ENCODE assay signal across 10 mouse cellular contexts in genomic region chr17:47472435-47473350, GRCm38 (mm10). TPM values are rescaled to one million over a fixed set of nuclear protein-coding genes. Genes with fewer than 3 reads are reported as not detected.
DNase-seq lines count a peak whose midpoint lies in the region; ATAC-seq and TF ChIP-seq lines count a peak whose summit lies in the region.
"Had no signal": no experiment of that assay in that cellular context is flagged by ENCODE, and none has a peak within 500 bp of the region (broad histone marks: within the 10 kb centered on the region; RNA-seq: fewer than 3 reads in every experiment).

No protein-coding gene starts in this region.

- H3K36me3 ChIP-seq in heart, embryonic 10.5 days, result peaks cover under 1% of the 10 kb centered on the region
- no peaks in the 10 kb centered on the region for H3K36me3 ChIP-seq in liver, embryonic 13.5 days
- H3K36me3 ChIP-seq in liver, embryonic 11.5 days (ENCODE audit: control insufficient read depth, insufficient read depth, low read length), result no peaks in the 10 kb centered on the region
- no peaks in the 10 kb centered on the region for H3K36me3 ChIP-seq in ES-Bruce4 (ENCODE audit: control insufficient read depth, insufficient read depth, low read length, poor library complexity, severe bottlenecking)
- no peaks in the 10 kb centered on the region for H3K36me3 ChIP-seq in lung, postnatal 0 days (ENCODE audit: insufficient read depth, low read length)
- H3K36me3 ChIP-seq in forebrain, embryonic 12.5 days (replicated peaks), result no peaks in the 10 kb centered on the region

- no peaks in the 10 kb centered on the region for H3K9me3 ChIP-seq in heart, embryonic 10.5 days
- no peaks in the 10 kb centered on the region for H3K9me3 ChIP-seq in liver, embryonic 13.5 days (replicated peaks)
- no peaks in the 10 kb centered on the region for H3K9me3 ChIP-seq in liver, embryonic 11.5 days (ENCODE audit: control insufficient read depth, low read length)
- H3K9me3 ChIP-seq in ES-Bruce4 (replicated peaks; ENCODE audit: control insufficient read depth, insufficient read depth, low read length, poor library complexity, severe bottlenecking), result no peaks in the 10 kb centered on the region
- no peaks in the 10 kb centered on the region for H3K9me3 ChIP-seq in lung, postnatal 0 days (ENCODE audit: low read length)
- no peaks in the 10 kb centered on the region for H3K9me3 ChIP-seq in forebrain, embryonic 12.5 days

- H3K27ac ChIP-seq in heart, embryonic 10.5 days, result peak overlapping the region; percentile 52; the same call in 1 of the 2 replicates
- H3K27ac ChIP-seq in liver, embryonic 13.5 days, result no peak overlapping the region
- no peak overlapping the region for H3K27ac ChIP-seq in liver, embryonic 11.5 days (ENCODE audit: low read depth, low read length)
- peak overlapping the region; percentile 36; the same call in 1 of the 2 replicates for H3K27ac ChIP-seq in ES-Bruce4 (ENCODE audit: insufficient read depth, low read length)
- no peak overlapping the region for H3K27ac ChIP-seq in lung, postnatal 0 days (ENCODE audit: low read length)
- H3K27ac ChIP-seq in forebrain, embryonic 12.5 days, result no peak overlapping the region
- H3K27ac ChIP-seq: layer of hippocampus, adult 2 months had no signal

- H3K4me2 ChIP-seq in liver, embryonic 13.5 days, result no peak overlapping the region
- no peak overlapping the region for H3K4me2 ChIP-seq in liver, embryonic 11.5 days
- H3K4me2 ChIP-seq in lung, postnatal 0 days (replicated peaks; ENCODE audit: low read depth, low read length), result no peak overlapping the region
- no peak overlapping the region for H3K4me2 ChIP-seq in forebrain, embryonic 12.5 days

- 29% methylated on average over 15 of the region's 15 CpGs for WGBS in heart, embryonic 10.5 days
- 30% methylated on average over 15 of the region's 15 CpGs for WGBS in liver, embryonic 13.5 days (ENCODE audit: insufficient replicate concordance)
- 31% methylated on average over 15 of the region's 15 CpGs for WGBS in liver, embryonic 11.5 days
- 26% methylated on average over 15 of the region's 15 CpGs for WGBS in lung, postnatal 0 days
- WGBS in forebrain, embryonic 12.5 days, result 61% methylated on average over 15 of the region's 15 CpGs

- H3K4me3 ChIP-seq in heart, embryonic 10.5 days, result no peak overlapping the region
- H3K4me3 ChIP-seq in liver, embryonic 13.5 days (replicated peaks), result no peak overlapping the region
- H3K4me3 ChIP-seq in liver, embryonic 11.5 days (ENCODE audit: low read depth, low read length), result no peak overlapping the region
- no peak overlapping the region for H3K4me3 ChIP-seq in ES-Bruce4 (ENCODE audit: low read depth, low read length)
- H3K4me3 ChIP-seq in lung, postnatal 0 days (ENCODE audit: low read depth, low read length), result no peak overlapping the region
- no peak overlapping the region for H3K4me3 ChIP-seq in forebrain, embryonic 12.5 days (replicated peaks)
- H3K4me3 ChIP-seq: layer of hippocampus, adult 2 months; megakaryocyte, embryonic 14.5 days had no signal

- TF ChIP-seq POLR2A in ES-Bruce4 (IDR thresholded peaks at IDR 0.05; ENCODE audit: insufficient read depth, low read length), result no peak

- TF ChIP-seq EP300 in ES-Bruce4 (IDR thresholded peaks at IDR 0.05; ENCODE audit: insufficient read depth, low read depth, low read length), result no peak
- peak; percentile 47 for TF ChIP-seq EP300 in lung, postnatal 0 days (IDR thresholded peaks at IDR 0.05)

- peaks cover 34% of the 10 kb centered on the region for H3K27me3 ChIP-seq in heart, embryonic 10.5 days (ENCODE audit: insufficient read depth, poor library complexity, severe bottlenecking)
- peaks cover 17% of the 10 kb centered on the region for H3K27me3 ChIP-seq in liver, embryonic 13.5 days
- H3K27me3 ChIP-seq in liver, embryonic 11.5 days (replicated peaks; ENCODE audit: control insufficient read depth, insufficient read depth, low read length), result peaks cover 22% of the 10 kb centered on the region
- no peaks in the 10 kb centered on the region for H3K27me3 ChIP-seq in ES-Bruce4 (ENCODE audit: control insufficient read depth, insufficient read depth, low read length, poor library complexity, severe bottlenecking)
- H3K27me3 ChIP-seq in lung, postnatal 0 days (replicated peaks; ENCODE audit: insufficient read depth, low read length), result no peaks in the 10 kb centered on the region
- peaks cover 33% of the 10 kb centered on the region for H3K27me3 ChIP-seq in forebrain, embryonic 12.5 days

- ATAC-seq in liver, embryonic 13.5 days (ENCODE audit: low read depth), result no peak
- ATAC-seq in liver, embryonic 11.5 days (replicated peaks; ENCODE audit: low FRiP score), result no peak
- peak; percentile 39 for ATAC-seq in lung, postnatal 0 days
- no peak for ATAC-seq in forebrain, embryonic 12.5 days (ENCODE audit: low FRiP score)
- ATAC-seq in erythroblast, adult 5-6 weeks (replicated peaks; ENCODE audit: low FRiP score, poor library complexity, severe bottlenecking), result no peak

- peak overlapping the region; percentile 6; the same call in 1 of the 2 replicates for H3K9ac ChIP-seq in liver, embryonic 13.5 days
- no peak overlapping the region for H3K9ac ChIP-seq in liver, embryonic 11.5 days (ENCODE audit: low read depth, low read length)
- no peak overlapping the region for H3K9ac ChIP-seq in ES-Bruce4 (ENCODE audit: low read depth, poor library complexity, severe bottlenecking)
- H3K9ac ChIP-seq in lung, postnatal 0 days (replicated peaks; ENCODE audit: low read depth), result no peak overlapping the region
- H3K9ac ChIP-seq in forebrain, embryonic 12.5 days, result no peak overlapping the region

- H3K4me1 ChIP-seq in heart, embryonic 10.5 days, result peaks cover 34% of the 10 kb centered on the region
- H3K4me1 ChIP-seq in liver, embryonic 13.5 days (replicated peaks), result peaks cover 27% of the 10 kb centered on the region
- peaks cover 12% of the 10 kb centered on the region for H3K4me1 ChIP-seq in liver, embryonic 11.5 days (replicated peaks; ENCODE audit: control insufficient read depth, insufficient read depth, low read length)
- peaks cover 9% of the 10 kb centered on the region for H3K4me1 ChIP-seq in ES-Bruce4 (ENCODE audit: control insufficient read depth, insufficient read depth, low read length)
- no peaks in the 10 kb centered on the region; the same call in 1 of the 2 replicates for H3K4me1 ChIP-seq in lung, postnatal 0 days (ENCODE audit: insufficient read depth, low read depth, low read length)
- H3K4me1 ChIP-seq in forebrain, embryonic 12.5 days, result peaks cover 15% of the 10 kb centered on the region

- no peak for TF ChIP-seq CTCF in ES-Bruce4 (IDR thresholded peaks at IDR 0.05; ENCODE audit: low read depth, low read length)
- no peak for TF ChIP-seq CTCF in lung, postnatal 0 days (IDR thresholded peaks at IDR 0.05)

- DNase-seq in heart, embryonic 10.5 days (ENCODE audit: low spot score), result no peak
- DNase-seq in heart, postnatal 4 days, result no peak
- no peak for DNase-seq in liver, embryonic 13.5 days
- DNase-seq in liver, embryonic 11.5 days (ENCODE audit: low spot score), result no peak
- DNase-seq in lung, postnatal 0 days (ENCODE audit: low spot score), result peak; percentile 69

RNA-seq across cellular contexts. Expression of gene Taf8, which starts 29.4 kb away (rescaled TPM):
- 23.0 and 28.5 TPM in 2 replicates for polyA plus RNA-seq in heart, embryonic 10.5 days (2016; fragmentation: Nextera tagmentation; extraction: Ambion mirVana)
- 10 to 100 TPM; 13.7 to 14.6 TPM for total RNA-seq in heart, postnatal 4 days (2021)
- polyA plus RNA-seq in liver, embryonic 13.5 days (2015; fragmentation: Nextera tagmentation; extraction: Ambion mirVana), result 14.4 and 14.5 TPM in 2 replicates
- 20.7 and 21.3 TPM in 2 replicates for polyA plus RNA-seq in liver, embryonic 11.5 days (2014; fragmentation: Nextera tagmentation; extraction: Ambion mirVana)
- 45.5 and 46.6 TPM in 2 replicates for polyA plus RNA-seq in ES-Bruce4 (2011; ENCODE audit: insufficient read depth, insufficient read length, low read depth, missing spikeins)
- polyA plus RNA-seq in lung, postnatal 0 days (2015; fragmentation: Nextera tagmentation; extraction: Ambion mirVana), result 16.0 and 22.4 TPM in 2 replicates
- polyA plus RNA-seq in forebrain, embryonic 12.5 days (2016; fragmentation: Nextera tagmentation; extraction: Ambion mirVana), result 31.1 and 32.9 TPM in 2 replicates
- total RNA-seq in erythroblast, adult 5-6 weeks (2015; ENCODE audit: low replicate concordance), result 34.5 and 36.5 TPM in 2 replicates
- total RNA-seq in erythroblast, adult 5-6 weeks (2017; ENCODE audit: low replicate concordance), result 47.1 and 67.9 TPM in 2 replicates

RNA-seq across cellular contexts. Expression of gene Ccnd3, which starts 32.2 kb away (rescaled TPM):
- 552 and 644 TPM in 2 replicates for polyA plus RNA-seq in heart, embryonic 10.5 days (2016; fragmentation: Nextera tagmentation; extraction: Ambion mirVana)
- 100 to 1,000 TPM; 170 to 175 TPM for total RNA-seq in heart, postnatal 4 days (2021)
- 387 and 400 TPM in 2 replicates for polyA plus RNA-seq in liver, embryonic 13.5 days (2015; fragmentation: Nextera tagmentation; extraction: Ambion mirVana)
- polyA plus RNA-seq in liver, embryonic 11.5 days (2014; fragmentation: Nextera tagmentation; extraction: Ambion mirVana), result 525 and 530 TPM in 2 replicates
- 181 and 185 TPM in 2 replicates for polyA plus RNA-seq in ES-Bruce4 (2011; ENCODE audit: insufficient read depth, insufficient read length, low read depth, missing spikeins)
- polyA plus RNA-seq in lung, postnatal 0 days (2015; fragmentation: Nextera tagmentation; extraction: Ambion mirVana), result 195 and 214 TPM in 2 replicates
- 124 and 137 TPM in 2 replicates for polyA plus RNA-seq in forebrain, embryonic 12.5 days (2016; fragmentation: Nextera tagmentation; extraction: Ambion mirVana)
- total RNA-seq in erythroblast, adult 5-6 weeks (2015; ENCODE audit: low replicate concordance), result 85.3 and 115 TPM in 2 replicates
- total RNA-seq in erythroblast, adult 5-6 weeks (2017; ENCODE audit: low replicate concordance), result 64.3 and 65.9 TPM in 2 replicates

RNA-seq across cellular contexts. Expression of gene 1700001C19Rik, which starts 35.5 kb away (rescaled TPM):
- polyA plus RNA-seq in heart, embryonic 10.5 days (2016; fragmentation: Nextera tagmentation; extraction: Ambion mirVana), result 0.63 and 1.3 TPM in 2 replicates
- under 1 TPM; 0.32 to 0.45 TPM for total RNA-seq in heart, postnatal 4 days (2021)
- 0.78 and 0.88 TPM in 2 replicates for polyA plus RNA-seq in liver, embryonic 13.5 days (2015; fragmentation: Nextera tagmentation; extraction: Ambion mirVana)
- polyA plus RNA-seq in liver, embryonic 11.5 days (2014; fragmentation: Nextera tagmentation; extraction: Ambion mirVana), result 0.52 and 0.96 TPM in 2 replicates
- polyA plus RNA-seq in ES-Bruce4 (2011; ENCODE audit: insufficient read depth, insufficient read length, low read depth, missing spikeins), result 0.75 and 1.3 TPM in 2 replicates
- polyA plus RNA-seq in lung, postnatal 0 days (2015; fragmentation: Nextera tagmentation; extraction: Ambion mirVana), result 0.15 and 0.44 TPM in 2 replicates
- 0.19 and 0.31 TPM in 2 replicates for polyA plus RNA-seq in forebrain, embryonic 12.5 days (2016; fragmentation: Nextera tagmentation; extraction: Ambion mirVana)
- not detected in 2 replicates for total RNA-seq in erythroblast, adult 5-6 weeks (2015; ENCODE audit: low replicate concordance)
- total RNA-seq in erythroblast, adult 5-6 weeks (2017; ENCODE audit: low replicate concordance), result not detected in 2 replicates
- total RNA-seq: layer of hippocampus, adult 2 months had no signal

RNA-seq across cellular contexts. Expression of gene AI661453, which starts 36.3 kb away (rescaled TPM):
- polyA plus RNA-seq in heart, embryonic 10.5 days (2016; fragmentation: Nextera tagmentation; extraction: Ambion mirVana), result 0.99 and 1.1 TPM in 2 replicates
- total RNA-seq in heart, postnatal 4 days (2021), result 1 to 10 TPM; 2.2 to 3.5 TPM
- polyA plus RNA-seq in liver, embryonic 13.5 days (2015; fragmentation: Nextera tagmentation; extraction: Ambion mirVana), result 0.16 and 0.24 TPM in 2 replicates
- 0.22 and 0.23 TPM in 2 replicates for polyA plus RNA-seq in liver, embryonic 11.5 days (2014; fragmentation: Nextera tagmentation; extraction: Ambion mirVana)
- 37.6 and 39.2 TPM in 2 replicates for polyA plus RNA-seq in ES-Bruce4 (2011; ENCODE audit: insufficient read depth, insufficient read length, low read depth, missing spikeins)
- polyA plus RNA-seq in lung, postnatal 0 days (2015; fragmentation: Nextera tagmentation; extraction: Ambion mirVana), result 2.8 and 3.3 TPM in 2 replicates
- 0.13 and 0.19 TPM in 2 replicates for polyA plus RNA-seq in forebrain, embryonic 12.5 days (2016; fragmentation: Nextera tagmentation; extraction: Ambion mirVana)
- total RNA-seq in erythroblast, adult 5-6 weeks (2015; ENCODE audit: low replicate concordance), result 0.63 TPM in 1 of 2 replicates, not detected in the other
- 0.70 TPM in 1 of 2 replicates, not detected in the other for total RNA-seq in erythroblast, adult 5-6 weeks (2017; ENCODE audit: low replicate concordance)

Comparison
In these comparisons a context has a peak if more than half of its experiments do, and no peak if none do; other contexts are left out.
1. H3K27ac ChIP-seq: peak in heart, embryonic 10.5 days (single experiment) and ES-Bruce4 (single experiment); none in liver, embryonic 13.5 days (single experiment), liver, embryonic 11.5 days (single experiment), lung, postnatal 0 days (single experiment) and forebrain, embryonic 12.5 days (single experiment).